Mouse (Mus musculus) heart, adult 2 months (tissue): Measurements from ENCODE around the gene Nme3. TPM values are rescaled to one million over a fixed set of nuclear protein-coding genes. Genes with fewer than 3 reads are reported as not detected.

Source experiments
- DNase-seq, 2 experiments: peaks; one replicate each; pipeline ENCODE4 v3.0.0; 2021
- H3K27ac ChIP-seq: fragments of 200-600 bp; 2 replicates; pipeline ENCODE4 v1.8.1; 2022
- H3K27me3 ChIP-seq: fragments of 200-500 bp; 2 replicates; pipeline ENCODE4 v1.6.1; 2012; ENCODE audit warnings: mild to moderate bottlenecking, low read length, inconsistent platforms, mixed read lengths; ENCODE audit not compliant: control insufficient read depth, insufficient read depth
- H3K36me3 ChIP-seq: fragments of 200-500 bp; 2 replicates; pipeline ENCODE4 v1.6.1; 2012; ENCODE audit warnings: low read length, inconsistent platforms; ENCODE audit not compliant: control insufficient read depth, insufficient read depth
- H3K4me1 ChIP-seq: fragments of 200-500 bp; 2 replicates; pipeline ENCODE4 v1.6.1; 2011; ENCODE audit warnings: low read length; ENCODE audit not compliant: control insufficient read depth, insufficient read depth
- H3K4me3 ChIP-seq: fragments of 200-600 bp; 2 replicates; pipeline ENCODE4 v1.8.1; 2022
- H3K79me2 ChIP-seq: fragments of 200-500 bp; replicated peaks from 2 replicates; pipeline ENCODE4 v1.6.1; 2012; ENCODE audit warnings: mild to moderate bottlenecking, inconsistent platforms, low read length, moderate library complexity, mixed read lengths; ENCODE audit not compliant: control insufficient read depth, insufficient read depth
- H3K9ac ChIP-seq: fragments of 200-500 bp; 2 replicates; pipeline ENCODE4 v1.6.1; 2012; ENCODE audit warnings: low read depth, mild to moderate bottlenecking, control low read depth, inconsistent platforms, low read length, mixed read lengths
- CTCF ChIP-seq: fragments of 200-600 bp; IDR thresholded peaks from 2 replicates; pipeline ENCODE4 v1.8.1; 2022; ENCODE audit warnings: antibody characterized with exemption, mild to moderate bottlenecking, moderate library complexity
- EP300 ChIP-seq: fragments of 200-500 bp; IDR thresholded peaks from 2 replicates; pipeline ENCODE4 v1.6.1; 2011; ENCODE audit warnings: low read depth, low read length, control low read depth; ENCODE audit not compliant: insufficient read depth
- POLR2A ChIP-seq: fragments of 200-500 bp; IDR thresholded peaks from 2 replicates; pipeline ENCODE4 v1.6.1; 2011; ENCODE audit warnings: mild to moderate bottlenecking, low read depth, low read length, control low read depth; ENCODE audit not compliant: insufficient read depth
- WGBS: fragments of 180-500 bp; shearing (Covaris S2); methylation state at CpG from one replicate; pipeline ENCODE4 v1.1.7; 2018; 5-methylcytosine and 5-hydroxymethylcytosine counted together
- intact Hi-C: fragments of 180-260 bp; cut with DNase I; formaldehyde crosslinking; loops from one replicate; pipeline ENCODE4 v1.15.1; 2025
- polyA plus RNA-seq: library from polyadenylated mRNA; depleted of rRNA; stranded (reverse); fragments of >200 nt; gene quantifications from 2 replicates; pipeline ENCODE4 v1.2.3, GENCODE M21; 2012
- total RNA-seq, 2 experiments: library from RNA; stranded (reverse); gene quantifications; 2 replicates each; pipeline ENCODE4 v1.2.3; 2021

Gene Nme3
- total and polyA plus RNA-seq, 3 experiments = 30.7 to 46.4 (median 37.7) TPM

- H3K36me3 ChIP-seq = no peaks in the 10 kb centered on the region
- WGBS = 88% methylated on average over 8 of the region's 8 CpGs
Measured at GRCm38 (mm10) chr17:24860076-24860475, 36.2 kb upstream of the Nme3 start.

GRCm38 (mm10) chr17:24861785-24862184 is 34.5 kb upstream of the Nme3 start:
- H3K27me3 ChIP-seq = no peaks in the 10 kb centered on the region
- H3K27ac ChIP-seq = no peak overlapping the region
- H3K4me3 ChIP-seq = no peak overlapping the region
- H3K4me1 ChIP-seq = no peaks in the 10 kb centered on the region; the same call in 1 of the 2 replicates
- DNase-seq = no peak
- H3K9ac ChIP-seq = no peak overlapping the region
- H3K36me3 ChIP-seq = no peaks in the 10 kb centered on the region
- TF ChIP-seq EP300 = no peak
- no peak for TF ChIP-seq CTCF
- no peak for TF ChIP-seq POLR2A
- WGBS = 90% methylated on average over 3 of the region's 3 CpGs
- intact Hi-C loops = no loop called here
- H3K79me2 ChIP-seq = no peaks in the 10 kb centered on the region

More at GRCm38 (mm10) chr17:24860076-24860475, 36.2 kb upstream of the Nme3 start:
- intact Hi-C loops = no loop called here
- no peak overlapping the region for H3K9ac ChIP-seq
- H3K27ac ChIP-seq = no peak overlapping the region
- no peaks in the 10 kb centered on the region; the same call in 1 of the 2 replicates for H3K4me1 ChIP-seq
- no peaks in the 10 kb centered on the region for H3K27me3 ChIP-seq
- DNase-seq = no peak
- H3K4me3 ChIP-seq = no peak overlapping the region
- TF ChIP-seq POLR2A (no peak), EP300 (no peak), CTCF (no peak)
- H3K79me2 ChIP-seq = no peaks in the 10 kb centered on the region

- 89% methylated on average over 8 of the region's 8 CpGs for WGBS
- intact Hi-C loops = no loop called here
- no peaks in the 10 kb centered on the region for H3K27me3 ChIP-seq
Measured at GRCm38 (mm10) chr17:24865776-24866175, 30.5 kb upstream of the Nme3 start, which contains the start of gene Igfals. Igfals (plus strand) TSS chr17:24865997.

GRCm38 (mm10) chr17:24867914-24868313 is 28.4 kb upstream of the Nme3 start:
- DNase-seq = no peak

More at GRCm38 (mm10) chr17:24865776-24866175, 30.5 kb upstream of the Nme3 start, which contains the start of gene Igfals:
- no peak for DNase-seq
- no peak for TF ChIP-seq EP300
- Histone ChIP-seq H3K27ac (no peak within 1 kb of the TSS), H3K36me3 (no peaks in the 10 kb centered on the region), H3K9ac (no peak within 1 kb of the TSS), H3K4me3 (no peak within 1 kb of the TSS), H3K79me2 (no peaks in the 10 kb centered on the region), H3K4me1 (no peaks in the 10 kb centered on the region)

GRCm38 (mm10) chr17:24873695-24874404 is 22.4 kb upstream of the Nme3 start:
- Histone ChIP-seq H3K4me1 (no peaks in the 10 kb centered on the region; the same call in 1 of the 2 replicates), H3K79me2 (no peaks in the 10 kb centered on the region), H3K9ac (no peak overlapping the region), H3K4me3 (no peak overlapping the region), H3K27ac (no peak overlapping the region), H3K36me3 (no peaks in the 10 kb centered on the region), H3K27me3 (no peaks in the 10 kb centered on the region)
- 53% methylated on average over 4 of the region's 4 CpGs for WGBS
- intact Hi-C loops = no loop called here
- TF ChIP-seq CTCF = no peak
- no peak for TF ChIP-seq POLR2A
- no peak for TF ChIP-seq EP300
- no peak for DNase-seq

More at GRCm38 (mm10) chr17:24867914-24868313, 28.4 kb upstream of the Nme3 start:
- Histone ChIP-seq H3K79me2 (no peaks in the 10 kb centered on the region), H3K9ac (no peak overlapping the region), H3K27me3 (no peaks in the 10 kb centered on the region), H3K27ac (no peak overlapping the region), H3K36me3 (no peaks in the 10 kb centered on the region), H3K4me1 (no peaks in the 10 kb centered on the region), H3K4me3 (no peak overlapping the region)
- intact Hi-C loops = no loop called here
- no peak for TF ChIP-seq CTCF
- whole genome bisulfite sequencing = 90% methylated on average over 10 of the region's 10 CpGs

- H3K4me1 ChIP-seq = no peaks in the 10 kb centered on the region; the same call in 1 of the 2 replicates
- H3K9ac ChIP-seq = no peak overlapping the region
- H3K4me3 ChIP-seq = no peak overlapping the region
- H3K27ac ChIP-seq = no peak overlapping the region
- no peaks in the 10 kb centered on the region for H3K36me3 ChIP-seq
- H3K79me2 ChIP-seq = no peaks in the 10 kb centered on the region
- 42% methylated on average over 1 of the region's 1 CpGs for WGBS
- no peak for TF ChIP-seq CTCF
- no peak for TF ChIP-seq EP300
- TF ChIP-seq POLR2A = no peak
- no peaks in the 10 kb centered on the region for H3K27me3 ChIP-seq
- DNase-seq = no peak
- intact Hi-C loops = no loop called here
Measured at GRCm38 (mm10) chr17:24874405-24874745, 21.9 kb upstream of the Nme3 start.
